Mouse (Mus musculus) CD4-positive naive resting alpha-beta T cell, adult 76 days (primary cell): ENCODE measurements around the gene Tiam1. TPM values are rescaled to one million over a fixed set of nuclear protein-coding genes. Genes with fewer than 3 reads are reported as not detected.

ENCODE experiments used
- total RNA-seq: library from RNA; stranded (reverse); gene quantifications from one replicate; pipeline ENCODE4 v1.2.4, GENCODE M21; 2023

Tiam1 gene
- 12.3 TPM for total RNA-seq

GRCm38 (mm10) chr16:90143760-90144516, at the start of gene Tiam1:
TSS of gene Tiam1 (minus strand) at chr16:90143769.

Other genes with a start within 250 kb of the Tiam1 start
- gene Sod1, start 77.0 kb upstream of the Tiam1 start, total RNA-seq = 337 TPM
- gene Scaf4, start 140.7 kb upstream of the Tiam1 start, total RNA-seq = 129 TPM
- gene Hunk, start 242.2 kb upstream of the Tiam1 start, total RNA-seq = not detected